Mouse (Mus musculus) heart, embryonic 15.5 days (tissue): ENCODE results near the gene 1700001K19Rik. TPM values are rescaled to one million over a fixed set of nuclear protein-coding genes. Genes with fewer than 3 reads are reported as not detected.
"Not testable (repeated sequence)": the region's sequence is repeated elsewhere in the genome, so short reads cannot be mapped to it uniquely, and the experiment has no call there.

Experiments used
- ATAC-seq: fragments of 200-750 bp; cut with Nextera tagmentation; replicated peaks from 2 replicates; pipeline ENCODE4 v1.8.0; 2017; ENCODE audit warnings: low read depth, moderate TSS enrichment; ENCODE audit not compliant: insufficient number of reproducible peaks, insufficient read depth, low FRiP score
- H3K27ac ChIP-seq: fragments of 300-500 bp; sonication (generic); 2 replicates; pipeline ENCODE4 v1.5.1; 2015; ENCODE audit warnings: mild to moderate bottlenecking, inconsistent platforms
- H3K27me3 ChIP-seq: fragments of 300-500 bp; sonication (generic); 2 replicates; pipeline ENCODE4 v1.6.1; 2015; ENCODE audit warnings: inconsistent platforms
- H3K36me3 ChIP-seq: fragments of 300-500 bp; sonication (generic); 2 replicates; pipeline ENCODE4 v1.6.1; 2015; ENCODE audit warnings: mild to moderate bottlenecking, inconsistent platforms
- H3K4me1 ChIP-seq: fragments of 300-500 bp; sonication (generic); replicated peaks from 2 replicates; pipeline ENCODE4 v1.6.1; 2015; ENCODE audit warnings: inconsistent platforms
- H3K4me2 ChIP-seq: fragments of 300-500 bp; sonication (generic); 2 replicates; pipeline ENCODE4 v1.6.1; 2015; ENCODE audit warnings: inconsistent platforms, mild to moderate bottlenecking, moderate library complexity
- H3K4me3 ChIP-seq: fragments of 300-500 bp; sonication (generic); 2 replicates; pipeline ENCODE4 v1.5.1; 2015; ENCODE audit warnings: mild to moderate bottlenecking, inconsistent platforms
- H3K9ac ChIP-seq: fragments of 300-500 bp; sonication (generic); 2 replicates; pipeline ENCODE4 v1.6.1; 2015; ENCODE audit warnings: mild to moderate bottlenecking, inconsistent platforms
- H3K9me3 ChIP-seq: fragments of 300-500 bp; sonication (generic); replicated peaks from 2 replicates; pipeline ENCODE4 v1.6.1; 2016; ENCODE audit warnings: inconsistent platforms
- WGBS: fragments of 180-500 bp; shearing (Covaris S2); methylation state at CpG from one replicate; pipeline ENCODE4 v1.1.7; 2015; ENCODE audit warnings: mixed read lengths; 5-methylcytosine and 5-hydroxymethylcytosine counted together
- polyA plus RNA-seq: library from polyadenylated mRNA; unstranded; fragments of >200 nt; fragmentation: Nextera tagmentation; extraction: Ambion mirVana; gene quantifications from 2 replicates; pipeline ENCODE4 v1.2.1, GENCODE M21; 2015

The 1700001K19Rik gene
- polyA plus RNA-seq, result not detected in 2 replicates

GRCm38 (mm10) chr12:110682561-110683299 lies at the start of gene 1700001K19Rik:
Gene 1700001K19Rik, minus strand, starts transcription at chr12:110682619.
- no peak within 1 kb of the TSS for H3K4me2 ChIP-seq
- peaks cover 19% of the 10 kb centered on the region for H3K4me1 ChIP-seq
- no peak within 1 kb of the TSS for H3K4me3 ChIP-seq
- H3K9me3 ChIP-seq, result no peaks in the 10 kb centered on the region
- ATAC-seq, result no peak
- H3K36me3 ChIP-seq, result no peaks in the 10 kb centered on the region
- no peaks in the 10 kb centered on the region for H3K27me3 ChIP-seq
- H3K27ac ChIP-seq, result peak within 1 kb of the TSS; percentile 31
- 76% methylated on average over 9 of the region's 9 CpGs for WGBS
- H3K9ac ChIP-seq, result no peak within 1 kb of the TSS

GRCm38 (mm10) chr12:110726428-110726827 lies 44.0 kb upstream of the 1700001K19Rik start:
- ATAC-seq, result no peak
- Histone ChIP-seq H3K27ac (no peak overlapping the region), H3K4me3 (no peak overlapping the region), H3K27me3 (no peaks in the 10 kb centered on the region), H3K9ac (no peak overlapping the region), H3K9me3 (no peaks in the 10 kb centered on the region), H3K36me3 (no peaks in the 10 kb centered on the region), H3K4me2 (no peak overlapping the region), H3K4me1 (no peaks in the 10 kb centered on the region)
- 45% methylated on average over 1 of the region's 1 CpGs for WGBS

GRCm38 (mm10) chr12:110725489-110725888 lies 43.1 kb upstream of the 1700001K19Rik start:
- no peak overlapping the region for H3K27ac ChIP-seq
- H3K27me3 ChIP-seq, result 0 out of 2 replicates have a peak, but pooled peaks cover 1% of the 10 kb centered on the region
- H3K9ac ChIP-seq, result no peak overlapping the region
- ATAC-seq, result no peak
- no peaks in the 10 kb centered on the region for H3K36me3 ChIP-seq
- no peak overlapping the region for H3K4me2 ChIP-seq
- H3K4me1 ChIP-seq, result no peaks in the 10 kb centered on the region
- no peak overlapping the region for H3K4me3 ChIP-seq
- 83% methylated on average over 5 of the region's 5 CpGs for WGBS
- H3K9me3 ChIP-seq, result no peaks in the 10 kb centered on the region

- H3K27ac ChIP-seq, result no peak overlapping the region
- H3K27me3 ChIP-seq, result 0 out of 2 replicates have a peak, but pooled peaks cover 6% of the 10 kb centered on the region
- no peaks in the 10 kb centered on the region for H3K9me3 ChIP-seq
- H3K36me3 ChIP-seq, result no peaks in the 10 kb centered on the region
- no peak overlapping the region for H3K9ac ChIP-seq
- no peak for ATAC-seq
- no peak overlapping the region for H3K4me2 ChIP-seq
- 81% methylated on average over 5 of the region's 5 CpGs for WGBS
- no peak overlapping the region for H3K4me3 ChIP-seq
- no peaks in the 10 kb centered on the region for H3K4me1 ChIP-seq
Observed at GRCm38 (mm10) chr12:110725051-110725450, 42.6 kb upstream of the 1700001K19Rik start.

GRCm38 (mm10) chr12:110716004-110716403 lies 33.6 kb upstream of the 1700001K19Rik start:
- Histone ChIP-seq H3K9me3 (no peaks in the 10 kb centered on the region), H3K4me3 (no peak overlapping the region), H3K36me3 (no peaks in the 10 kb centered on the region), H3K27ac (no peak overlapping the region), H3K4me1 (no peaks in the 10 kb centered on the region), H3K4me2 (no peak overlapping the region), H3K27me3 (peaks cover 11% of the 10 kb centered on the region), H3K9ac (no peak overlapping the region)
- 21% methylated on average over 5 of the region's 5 CpGs for WGBS
- ATAC-seq, result no peak

GRCm38 (mm10) chr12:110714215-110714614 lies 31.8 kb upstream of the 1700001K19Rik start:
- Histone ChIP-seq H3K36me3 (no peaks in the 10 kb centered on the region), H3K4me1 (no peaks in the 10 kb centered on the region), H3K9ac (no peak overlapping the region), H3K4me2 (no peak overlapping the region), H3K27me3 (peaks cover 1% of the 10 kb centered on the region), H3K9me3 (no peaks in the 10 kb centered on the region), H3K27ac (no peak overlapping the region), H3K4me3 (no peak overlapping the region)
- 79% methylated on average over 6 of the region's 6 CpGs for WGBS
- ATAC-seq, result no peak

GRCm38 (mm10) chr12:110713784-110714183 lies 31.4 kb upstream of the 1700001K19Rik start:
- ATAC-seq, result no peak
- Histone ChIP-seq H3K36me3 (no peaks in the 10 kb centered on the region), H3K9ac (no peak overlapping the region), H3K4me2 (no peak overlapping the region), H3K27me3 (no peaks in the 10 kb centered on the region), H3K4me1 (no peaks in the 10 kb centered on the region), H3K4me3 (no peak overlapping the region), H3K27ac (no peak overlapping the region), H3K9me3 (no peaks in the 10 kb centered on the region)
- 93% methylated on average over 6 of the region's 6 CpGs for WGBS

GRCm38 (mm10) chr12:110711270-110711669 lies 28.9 kb upstream of the 1700001K19Rik start:
- 55% methylated on average over 5 of the region's 5 CpGs for WGBS
- ATAC-seq, result no peak
- H3K4me1 ChIP-seq, result peaks cover 6% of the 10 kb centered on the region
- H3K4me2 ChIP-seq, result no peak overlapping the region
- H3K4me3 ChIP-seq, result no peak overlapping the region
- no peak overlapping the region for H3K27ac ChIP-seq
- no peaks in the 10 kb centered on the region for H3K36me3 ChIP-seq
- H3K9ac ChIP-seq, result no peak overlapping the region
- no peaks in the 10 kb centered on the region for H3K27me3 ChIP-seq
- no peaks in the 10 kb centered on the region for H3K9me3 ChIP-seq

- no peak for ATAC-seq
- Histone ChIP-seq H3K4me1 (peaks cover 14% of the 10 kb centered on the region), H3K4me3 (no peak overlapping the region), H3K4me2 (peak overlapping the region; percentile 65), H3K36me3 (no peaks in the 10 kb centered on the region), H3K9ac (no peak overlapping the region), H3K9me3 (no peaks in the 10 kb centered on the region), H3K27ac (no peak overlapping the region), H3K27me3 (no peaks in the 10 kb centered on the region)
- WGBS, result 89% methylated on average over 7 of the region's 7 CpGs
Observed at GRCm38 (mm10) chr12:110707451-110707850, 25.0 kb upstream of the 1700001K19Rik start.

- ATAC-seq, result peak; percentile 48; the same call in 1 of the 2 replicates
- Histone ChIP-seq H3K4me2 (peak overlapping the region; percentile 65), H3K27me3 (no peaks in the 10 kb centered on the region), H3K9ac (peak overlapping the region; percentile 51), H3K4me3 (peak overlapping the region; percentile 54), H3K9me3 (no peaks in the 10 kb centered on the region), H3K36me3 (no peaks in the 10 kb centered on the region), H3K4me1 (peaks cover 17% of the 10 kb centered on the region), H3K27ac (peak overlapping the region; percentile 48)
- 1% methylated on average over 27 of the region's 27 CpGs for WGBS
Observed at GRCm38 (mm10) chr12:110706337-110707231, 24.2 kb upstream of the 1700001K19Rik start.

- not testable (repeated sequence) for H3K36me3 ChIP-seq, H3K9ac ChIP-seq, ATAC-seq, H3K4me3 ChIP-seq, H3K4me2 ChIP-seq, H3K9me3 ChIP-seq, H3K27me3 ChIP-seq, H3K27ac ChIP-seq
- H3K4me1 ChIP-seq, result peaks cover 26% of the 10 kb centered on the region
- WGBS, result 87% methylated on average over 4 of the region's 4 CpGs
Observed at GRCm38 (mm10) chr12:110705419-110705818, 23.0 kb upstream of the 1700001K19Rik start.
